Mouse (Mus musculus) olfactory bulb, adult 2 months (tissue): Measurements from ENCODE around the gene Macf1.

ENCODE experiments used
- CTCF ChIP-seq: fragments of 200-500 bp; IDR thresholded peaks from 2 replicates; pipeline ENCODE4 v1.5.1; 2012; ENCODE audit warnings: low read depth, mild to moderate bottlenecking, low read length, moderate library complexity; ENCODE audit not compliant: insufficient read depth
- POLR2A ChIP-seq: fragments of 200-500 bp; IDR thresholded peaks from 2 replicates; pipeline ENCODE4 v1.6.1; 2012; ENCODE audit warnings: mild to moderate bottlenecking, low read depth, low read length, moderate library complexity; ENCODE audit not compliant: insufficient read depth

DNA sequence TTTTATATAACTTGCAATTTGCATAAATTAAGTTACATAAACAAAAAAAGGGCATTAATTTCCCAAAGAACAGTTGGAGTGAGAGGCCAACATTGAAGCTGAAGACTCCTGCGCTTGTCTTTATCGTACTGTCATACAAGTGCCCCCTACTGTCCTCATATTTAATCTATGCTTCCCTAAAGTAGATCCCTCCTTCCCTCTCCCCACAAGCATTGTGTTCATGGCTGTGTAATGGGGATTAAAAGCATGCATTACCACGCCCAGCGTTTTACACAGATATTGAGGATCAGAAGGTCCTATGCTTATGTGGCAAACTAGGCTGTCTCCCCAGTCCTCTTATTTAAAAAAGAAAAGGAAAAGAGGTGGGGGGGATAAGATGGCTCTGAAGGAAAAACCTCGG lies 56.5 kb downstream of the Macf1 start:
- TF ChIP-seq CTCF, result no peak
- TF ChIP-seq POLR2A, result no peak
